Mouse (Mus musculus): ENCODE measurements around the gene Anapc2. TPM values are rescaled to one million over a fixed set of nuclear protein-coding genes. Genes with fewer than 3 reads are reported as not detected.

Anapc2 gene
- polyA plus RNA-seq, 2 experiments = 117 to 121 TPM

DNA sequence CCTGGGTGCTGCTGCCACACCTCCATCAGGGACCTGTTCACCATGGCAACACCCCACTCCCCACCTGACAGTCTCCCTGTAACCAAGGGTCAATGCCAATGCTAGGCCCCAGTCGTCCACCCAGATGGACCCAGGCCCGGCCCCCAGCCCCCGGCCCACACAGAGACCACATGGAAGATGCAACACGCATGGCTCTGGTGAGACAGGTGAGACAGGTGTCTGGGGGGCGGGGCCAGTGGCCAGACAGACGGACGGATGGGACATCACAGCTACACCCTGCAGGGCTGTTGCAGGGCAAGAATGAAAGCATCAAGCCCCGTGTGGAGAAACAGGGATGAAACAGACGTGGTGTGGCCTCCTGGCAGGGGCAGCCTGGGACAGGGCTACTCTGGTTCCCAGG is 21.4 kb downstream of the Anapc2 start:
- Histone ChIP-seq H3K9me3 (ENCODE audit: control insufficient read depth, low read length) (no peaks in the 10 kb centered on the region), H3K4me3 (replicated peaks; ENCODE audit: low read length) (no peak overlapping the region), H3K4me2 (replicated peaks; ENCODE audit: low read depth, low read length, severe bottlenecking) (no peak overlapping the region), H3K36me3 (ENCODE audit: control insufficient read depth, insufficient read depth, low read length) (no peaks in the 10 kb centered on the region), H3K4me1 (ENCODE audit: control insufficient read depth, insufficient read depth, low read length) (peaks cover 3% of the 10 kb centered on the region; the same call in 1 of the 2 replicates), H3K27ac (replicated peaks; ENCODE audit: low read depth, low read length) (no peak overlapping the region), H3K9ac (ENCODE audit: low read depth, low read length, severe bottlenecking) (no peak overlapping the region), H3K27me3 (ENCODE audit: control insufficient read depth, insufficient read depth, low read length) (peaks cover 47% of the 10 kb centered on the region)
- WGBS = 72% methylated on average over 9 of the region's 9 CpGs
- ATAC-seq (ENCODE audit: low FRiP score, low read depth) = no peak
- DNase-seq (ENCODE audit: low spot score) = no peak
- no peak for TF ChIP-seq POLR2A (IDR thresholded peaks at IDR 0.05; ENCODE audit: borderline replicate concordance, extremely low read depth, insufficient read depth, insufficient read length)

DNA sequence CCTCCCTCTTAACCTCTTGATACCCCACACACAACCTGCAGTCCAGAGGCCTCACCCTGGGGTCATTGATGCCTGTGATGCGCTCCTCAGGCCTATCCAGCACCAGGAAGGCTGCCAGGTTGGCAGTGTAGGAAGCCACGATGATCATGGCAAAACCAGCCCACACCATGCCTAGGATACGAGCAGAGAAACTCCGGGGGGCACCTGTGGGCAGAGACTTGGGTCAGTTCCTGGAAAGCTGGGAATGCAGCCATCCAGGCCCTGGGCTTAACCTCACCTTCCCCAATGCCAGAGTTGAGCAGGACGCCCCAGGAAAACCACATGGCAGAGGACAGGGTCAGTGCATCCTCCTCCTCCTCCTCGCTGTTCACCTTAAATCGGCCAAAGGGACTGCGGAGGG is 24.8 kb downstream of the Anapc2 start:
- H3K27me3 ChIP-seq (ENCODE audit: control insufficient read depth, insufficient read depth, low read length) = peaks cover 13% of the 10 kb centered on the region

DNA sequence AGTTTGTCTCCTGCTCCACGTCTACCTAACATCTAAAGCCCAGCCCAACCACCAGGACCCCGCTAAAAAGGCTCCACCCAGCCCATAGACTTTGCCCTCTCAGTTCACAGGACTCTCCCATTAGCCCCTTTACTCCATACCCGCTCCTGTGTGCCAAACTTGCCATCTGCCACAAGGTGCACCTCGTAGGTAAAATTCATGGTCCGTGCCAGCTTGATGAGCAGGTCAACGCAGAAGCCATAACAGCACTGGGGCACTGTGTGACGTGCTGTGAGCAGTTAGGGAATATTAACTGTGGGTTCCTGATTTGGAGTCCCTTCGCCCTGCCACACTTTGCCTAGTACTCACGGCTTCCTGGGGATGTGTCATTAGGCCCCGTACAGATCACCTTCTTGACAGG is 25.8 kb downstream of the Anapc2 start:
- WGBS = 74% methylated on average over 10 of the region's 10 CpGs
- Histone ChIP-seq H3K9ac (ENCODE audit: low read depth, low read length, severe bottlenecking) (no peak overlapping the region), H3K27me3 (ENCODE audit: control insufficient read depth, insufficient read depth, low read length) (peaks cover 4% of the 10 kb centered on the region), H3K4me1 (ENCODE audit: control insufficient read depth, insufficient read depth, low read length) (no peaks in the 10 kb centered on the region), H3K4me3 (replicated peaks; ENCODE audit: low read length) (no peak overlapping the region), H3K9me3 (ENCODE audit: control insufficient read depth, low read length) (no peaks in the 10 kb centered on the region), H3K4me2 (replicated peaks; ENCODE audit: low read depth, low read length, severe bottlenecking) (no peak overlapping the region), H3K27ac (replicated peaks; ENCODE audit: low read depth, low read length) (no peak overlapping the region), H3K36me3 (ENCODE audit: control insufficient read depth, insufficient read depth, low read length) (no peaks in the 10 kb centered on the region)
- no peak for DNase-seq (ENCODE audit: low spot score)
- no peak for ATAC-seq (ENCODE audit: low FRiP score, low read depth)
- TF ChIP-seq POLR2A (IDR thresholded peaks at IDR 0.05; ENCODE audit: borderline replicate concordance, extremely low read depth, insufficient read depth, insufficient read length) = no peak

More for the DNA sequence above, 24.8 kb downstream of the Anapc2 start:
- Histone ChIP-seq H3K27ac (replicated peaks; ENCODE audit: low read depth, low read length) (no peak overlapping the region), H3K9ac (ENCODE audit: low read depth, low read length, severe bottlenecking) (no peak overlapping the region), H3K9me3 (ENCODE audit: control insufficient read depth, low read length) (no peaks in the 10 kb centered on the region), H3K36me3 (ENCODE audit: control insufficient read depth, insufficient read depth, low read length) (no peaks in the 10 kb centered on the region), H3K4me2 (replicated peaks; ENCODE audit: low read depth, low read length, severe bottlenecking) (no peak overlapping the region), H3K4me1 (ENCODE audit: control insufficient read depth, insufficient read depth, low read length) (peaks cover 3% of the 10 kb centered on the region; the same call in 1 of the 2 replicates), H3K4me3 (replicated peaks; ENCODE audit: low read length) (no peak overlapping the region)
- 73% methylated on average over 7 of the region's 8 CpGs for WGBS
- no peak for TF ChIP-seq POLR2A (IDR thresholded peaks at IDR 0.05; ENCODE audit: borderline replicate concordance, extremely low read depth, insufficient read depth, insufficient read length)
- ATAC-seq (ENCODE audit: low FRiP score, low read depth) (no peak), DNase-seq (ENCODE audit: low spot score) (no peak)

DNA sequence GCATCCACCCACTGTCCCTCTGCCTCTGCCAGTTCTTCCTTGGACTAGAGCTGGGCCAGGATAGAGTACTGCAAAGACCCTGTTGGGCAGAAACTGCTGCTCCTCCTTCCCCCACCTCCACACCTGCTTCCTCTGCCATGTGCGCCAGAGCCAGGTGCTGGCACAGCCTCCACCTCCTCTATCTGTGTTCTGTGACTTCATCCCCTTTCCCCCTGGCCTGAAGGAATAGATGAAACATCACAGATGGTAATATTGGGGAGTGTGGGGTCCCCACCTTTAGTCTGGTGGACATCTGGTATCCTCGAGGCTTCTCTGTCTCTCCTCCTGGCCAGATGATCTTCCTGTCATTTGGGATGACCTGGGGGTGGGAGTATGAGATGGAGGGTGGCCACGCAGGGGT is 31.2 kb downstream of the Anapc2 start:
- H3K9me3 ChIP-seq (ENCODE audit: control insufficient read depth, low read length) = no peaks in the 10 kb centered on the region
- no peak overlapping the region for H3K9ac ChIP-seq (ENCODE audit: low read depth, low read length, severe bottlenecking)
- peaks cover 10% of the 10 kb centered on the region; the same call in 1 of the 2 replicates for H3K27me3 ChIP-seq (ENCODE audit: control insufficient read depth, insufficient read depth, low read length)
- no peak for TF ChIP-seq POLR2A (IDR thresholded peaks at IDR 0.05; ENCODE audit: borderline replicate concordance, extremely low read depth, insufficient read depth, insufficient read length)
- H3K4me1 ChIP-seq (ENCODE audit: control insufficient read depth, insufficient read depth, low read length) = no peaks in the 10 kb centered on the region
- H3K4me3 ChIP-seq (replicated peaks; ENCODE audit: low read length) = no peak overlapping the region
- no peak for ATAC-seq (ENCODE audit: low FRiP score, low read depth)
- 65% methylated on average over 3 of the region's 3 CpGs for WGBS
- DNase-seq (ENCODE audit: low spot score) = no peak
- H3K36me3 ChIP-seq (ENCODE audit: control insufficient read depth, insufficient read depth, low read length) = no peaks in the 10 kb centered on the region
- no peak overlapping the region for H3K27ac ChIP-seq (replicated peaks; ENCODE audit: low read depth, low read length)
- H3K4me2 ChIP-seq (replicated peaks; ENCODE audit: low read depth, low read length, severe bottlenecking) = no peak overlapping the region

DNA sequence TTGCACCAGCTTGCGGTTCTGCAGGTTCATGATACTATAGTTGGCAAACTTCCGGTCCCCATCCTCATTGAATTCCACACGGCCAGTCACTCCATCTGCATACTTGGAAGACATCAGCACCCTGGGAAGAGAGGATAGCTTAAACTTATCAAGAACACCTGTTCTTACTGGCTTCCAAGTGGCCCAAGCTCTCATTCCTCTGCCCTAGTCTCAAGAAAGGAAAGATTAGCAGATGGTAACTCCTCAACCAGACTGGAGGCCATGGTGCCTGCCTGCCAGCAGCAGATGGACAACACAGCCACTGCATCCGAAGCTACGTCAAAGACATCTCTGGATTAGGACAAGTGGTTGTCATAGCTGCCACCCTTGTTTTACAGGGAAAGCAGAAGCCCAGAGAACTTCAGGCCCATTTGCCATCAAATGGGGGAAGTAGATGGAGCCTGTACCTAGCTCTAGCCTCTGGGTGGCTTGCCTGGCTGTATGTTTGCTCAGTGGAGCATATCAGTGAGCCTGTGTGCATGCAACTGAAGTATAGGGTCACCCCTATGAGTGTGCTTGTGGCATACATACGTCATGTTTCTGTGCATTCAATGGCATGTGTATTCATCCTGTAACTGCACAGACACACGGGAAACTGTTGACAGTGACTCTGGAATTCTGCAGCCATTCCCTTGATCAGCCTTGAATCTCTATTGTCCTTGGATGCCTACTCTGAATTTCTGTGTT is 31.8 kb downstream of the Anapc2 start:
- no peak for TF ChIP-seq POLR2A (IDR thresholded peaks at IDR 0.05; ENCODE audit: borderline replicate concordance, extremely low read depth, insufficient read depth, insufficient read length)
- 71% methylated on average over 7 of the region's 7 CpGs for WGBS
- Histone ChIP-seq H3K9me3 (ENCODE audit: control insufficient read depth, low read length) (no peaks in the 10 kb centered on the region), H3K9ac (ENCODE audit: low read depth, low read length, severe bottlenecking) (no peak overlapping the region), H3K27ac (replicated peaks; ENCODE audit: low read depth, low read length) (no peak overlapping the region), H3K27me3 (ENCODE audit: control insufficient read depth, insufficient read depth, low read length) (peaks cover 15% of the 10 kb centered on the region; the same call in 1 of the 2 replicates), H3K4me2 (replicated peaks; ENCODE audit: low read depth, low read length, severe bottlenecking) (peak overlapping the region; percentile 74), H3K4me3 (replicated peaks; ENCODE audit: low read length) (no peak overlapping the region), H3K36me3 (ENCODE audit: control insufficient read depth, insufficient read depth, low read length) (no peaks in the 10 kb centered on the region), H3K4me1 (ENCODE audit: control insufficient read depth, insufficient read depth, low read length) (no peaks in the 10 kb centered on the region)
- DNase-seq (ENCODE audit: low spot score) = no peak
- no peak for ATAC-seq (ENCODE audit: low FRiP score, low read depth)

Data from limb, embryonic 14.5 days (tissue).